Mouse (Mus musculus) central nervous system, embryonic 14 days (tissue): ENCODE data around the gene Pou2f2. TPM values are rescaled to one million over a fixed set of nuclear protein-coding genes. Genes with fewer than 3 reads are reported as not detected.

Experiments used
- polyA plus RNA-seq: library from polyadenylated mRNA; depleted of rRNA; stranded (reverse); fragments of >200 nt; gene quantifications from 2 replicates; pipeline ENCODE4 v1.2.3, GENCODE M21; 2012; rRNA removed

Pou2f2 gene
- polyA plus RNA-seq, result 37.3 and 37.7 TPM in 2 replicates

GRCm38 (mm10) chr7:25179606-25180161 is at the start of gene Pou2f2:
TSS of gene Pou2f2 (minus strand) at chr7:25179726.

GRCm38 (mm10) chr7:25221102-25221883 is 41.8 kb upstream of the Pou2f2 start, which contains the start of gene Zfp526:
TSS of gene Zfp526 (plus strand) at chr7:25221425.

GRCm38 (mm10) chr7:25220457-25221101 is 41.1 kb upstream of the Pou2f2 start, which contains the start of gene Dedd2:
TSS of gene Dedd2 (minus strand) at chr7:25220615.

GRCm38 (mm10) chr7:25071979-25072715 is 107.4 kb downstream of the Pou2f2 start, which contains the start of the genes Grik5 and Zfp574:
TSS of gene Grik5 (minus strand) at chr7:25072346.
TSS of gene Zfp574 (plus strand) at chr7:25072567.

Other genes starting within 250 kb of the Pou2f2 start
- gene Gm4881, start 235.2 kb downstream of the Pou2f2 start, polyA plus RNA-seq, result 5.2 and 8.5 TPM in 2 replicates
- 197 and 219 TPM in 2 replicates for gene Rabac1, start 207.0 kb downstream of the Pou2f2 start, polyA plus RNA-seq
- gene Atp1a3, start 173.8 kb downstream of the Pou2f2 start, polyA plus RNA-seq, result 185 and 206 TPM in 2 replicates
- 120 and 130 TPM in 2 replicates for gene Grik5, start 107.4 kb downstream of the Pou2f2 start, polyA plus RNA-seq
- gene Zfp574, start 107.2 kb downstream of the Pou2f2 start, polyA plus RNA-seq, result 36.7 and 37.7 TPM in 2 replicates
- 14.1 and 16.0 TPM in 2 replicates for gene Dedd2, start 40.9 kb upstream of the Pou2f2 start, polyA plus RNA-seq
- 8.8 and 9.1 TPM in 2 replicates for gene Zfp526, start 41.7 kb upstream of the Pou2f2 start, polyA plus RNA-seq
- 199 and 203 TPM in 2 replicates for gene Gsk3a, start 58.1 kb upstream of the Pou2f2 start, polyA plus RNA-seq
- 28.3 and 33.7 TPM in 2 replicates for gene Erf, start 71.0 kb upstream of the Pou2f2 start, polyA plus RNA-seq
- gene Cic, start 88.0 kb upstream of the Pou2f2 start, polyA plus RNA-seq, result 144 and 151 TPM in 2 replicates
- gene Pafah1b3, start 118.3 kb upstream of the Pou2f2 start, polyA plus RNA-seq, result 586 and 600 TPM in 2 replicates
- 1.3 and 2.1 TPM in 2 replicates for gene Prr19, start 121.7 kb upstream of the Pou2f2 start, polyA plus RNA-seq
- 122 and 148 TPM in 2 replicates for gene Tmem145, start 126.4 kb upstream of the Pou2f2 start, polyA plus RNA-seq
- 45.9 and 47.2 TPM in 2 replicates for gene Megf8, start 137.4 kb upstream of the Pou2f2 start, polyA plus RNA-seq
- gene Cnfn, start 190.0 kb upstream of the Pou2f2 start, polyA plus RNA-seq, result 0.11 TPM in 1 of 2 replicates, not detected in the other
- 11.5 and 12.0 TPM in 2 replicates for gene Lipe, start 219.0 kb upstream of the Pou2f2 start, polyA plus RNA-seq
- gene Cxcl17, start 233.2 kb upstream of the Pou2f2 start, polyA plus RNA-seq, result 0.10 TPM in 1 of 2 replicates, not detected in the other